Mouse (Mus musculus) heart, adult 18-20 months (tissue): ENCODE results near the gene Baz1a. TPM values are rescaled to one million over a fixed set of nuclear protein-coding genes. Genes with fewer than 3 reads are reported as not detected.

Source experiments
- DNase-seq, 2 experiments: peaks; one replicate each; pipeline ENCODE4 v3.0.0; 2021 to 2022; ENCODE audit warnings: mixed read lengths in 1 of 2
- total RNA-seq, 2 experiments: library from RNA; stranded (reverse); gene quantifications; 2 replicates each; pipeline ENCODE4 v1.2.3; 2021

Baz1a gene
- total RNA-seq, 2 experiments from 2014 or later = 5.8 to 10.2 TPM

- DNase-seq = peak; percentile 27 to 42
Observed at GRCm38 (mm10) chr12:54859531-54859930, 154.6 kb downstream of the Baz1a start.

GRCm38 (mm10) chr12:54850551-54850950, 163.6 kb downstream of the Baz1a start:
- DNase-seq = no peak

DNA sequence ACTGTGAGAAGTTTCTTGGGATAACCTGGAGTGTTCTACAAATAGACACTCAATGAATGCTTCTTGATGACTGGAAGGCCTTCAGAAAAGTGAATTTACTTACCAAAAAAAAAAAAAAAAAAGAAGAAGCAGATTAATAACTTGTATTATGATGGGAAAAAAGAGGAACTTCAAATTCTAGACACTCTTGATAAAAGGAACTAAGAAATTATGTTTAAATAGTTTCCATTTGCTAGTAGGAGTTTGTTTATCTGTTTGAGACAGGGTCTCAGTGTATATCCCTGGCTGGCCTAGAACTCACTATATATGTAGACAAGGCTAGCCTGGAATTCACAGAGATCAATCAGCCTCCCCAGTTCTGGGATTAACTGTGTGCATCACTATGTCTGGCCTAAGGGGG, 169.7 kb downstream of the Baz1a start:
- DNase-seq = no peak

Other genes with a start within 250 kb of the Baz1a start
- 10 to 100 TPM; 32.2 to 32.6 TPM for gene Snx6, start 218.6 kb downstream of the Baz1a start, total RNA-seq
- gene Cfl2, start 151.5 kb downstream of the Baz1a start, total RNA-seq = 100 to 1,000 TPM; 393 to 400 TPM
- not detected for gene Gm20403, start 27.8 kb downstream of the Baz1a start, total RNA-seq
- 10 to 100 TPM in 1 of 2 experiments, 1 to 10 TPM in 1; 7.8 to 10.4 TPM for gene 2700097O09Rik, start 65.8 kb upstream of the Baz1a start, total RNA-seq
- 100 to 1,000 TPM in 1 of 2 experiments, 10 to 100 TPM in 1; 90.2 to 109 TPM for gene Srp54a, start 65.9 kb upstream of the Baz1a start, total RNA-seq
- 10 to 100 TPM; 11.9 to 13.4 TPM for gene Fam177a, start 110.1 kb upstream of the Baz1a start, total RNA-seq
- gene Srp54b, start 140.8 kb upstream of the Baz1a start, total RNA-seq = 10 to 100 TPM; 37.7 to 43.7 TPM
- gene 1700047I17Rik2, start 185.2 kb upstream of the Baz1a start, total RNA-seq = under 1 TPM in 1 of 2 experiments, not detected in 1; 0.80 TPM
- 10 to 100 TPM; 27.7 to 29.8 TPM for gene Srp54c, start 215.8 kb upstream of the Baz1a start, total RNA-seq